Mouse (Mus musculus) olfactory bulb, adult 2 months (tissue): ENCODE results near the gene Erbb3.

Experiments
- CTCF ChIP-seq: fragments of 200-500 bp; IDR thresholded peaks from 2 replicates; pipeline ENCODE4 v1.5.1; 2012; ENCODE audit warnings: low read depth, mild to moderate bottlenecking, low read length, moderate library complexity; ENCODE audit not compliant: insufficient read depth
- POLR2A ChIP-seq: fragments of 200-500 bp; IDR thresholded peaks from 2 replicates; pipeline ENCODE4 v1.6.1; 2012; ENCODE audit warnings: mild to moderate bottlenecking, low read depth, low read length, moderate library complexity; ENCODE audit not compliant: insufficient read depth

DNA sequence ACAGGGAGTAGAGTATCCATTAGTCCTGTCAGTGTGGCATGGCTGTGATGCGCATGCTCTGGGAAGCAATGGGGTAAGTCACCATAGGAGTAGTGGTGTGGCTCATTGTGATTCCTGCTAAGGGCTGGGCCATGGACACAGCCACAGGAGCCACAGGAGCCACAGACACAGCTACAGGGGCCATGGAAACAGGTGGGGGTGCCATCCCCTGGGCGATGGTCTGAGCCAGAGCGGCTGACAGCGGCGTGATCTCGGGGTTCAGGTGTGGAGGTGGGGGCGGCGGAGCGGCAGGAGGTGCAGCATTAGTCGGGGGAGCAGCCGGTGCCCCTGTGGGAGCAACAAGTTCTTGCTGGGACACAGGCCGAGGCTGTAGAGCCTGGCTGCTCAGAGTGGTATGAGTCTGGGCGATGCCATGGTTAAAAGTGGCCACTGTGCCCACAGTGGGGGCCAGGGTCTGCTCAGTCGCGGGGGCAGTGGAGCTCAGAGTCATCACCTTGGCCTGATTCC lies 45.2 kb downstream of the Erbb3 start:
- no peak for TF ChIP-seq CTCF
- TF ChIP-seq POLR2A = no peak
